Mouse (Mus musculus) limb, embryonic 15.5 days (tissue): ENCODE measurements around the gene Vmn2r115. TPM values are rescaled to one million over a fixed set of nuclear protein-coding genes. Genes with fewer than 3 reads are reported as not detected.
"Not testable (repeated sequence)": the region's sequence is repeated elsewhere in the genome, so short reads cannot be mapped to it uniquely, and the experiment has no call there.

Experiments used
- ATAC-seq: fragments of 200-750 bp; cut with Nextera tagmentation; 2 replicates; pipeline ENCODE4 v1.8.0; 2017; ENCODE audit warnings: low read depth, moderate TSS enrichment; ENCODE audit not compliant: insufficient number of reproducible peaks, low FRiP score, low TSS enrichment
- H3K27ac ChIP-seq: fragments of 300-500 bp; sonication (generic); 2 replicates; pipeline ENCODE4 v1.5.1; 2015; ENCODE audit warnings: moderate library complexity, mild to moderate bottlenecking, inconsistent platforms
- H3K27me3 ChIP-seq: fragments of 300-500 bp; sonication (generic); 2 replicates; pipeline ENCODE4 v1.6.1; 2015; ENCODE audit warnings: inconsistent platforms
- H3K36me3 ChIP-seq: fragments of 300-500 bp; sonication (generic); 2 replicates; pipeline ENCODE4 v1.6.1; 2015; ENCODE audit warnings: inconsistent platforms
- H3K4me1 ChIP-seq: fragments of 300-500 bp; sonication (generic); 2 replicates; pipeline ENCODE4 v1.6.1; 2015; ENCODE audit warnings: inconsistent platforms
- H3K4me2 ChIP-seq: fragments of 300-500 bp; sonication (generic); 2 replicates; pipeline ENCODE4 v1.6.1; 2015; ENCODE audit warnings: mild to moderate bottlenecking, inconsistent platforms
- H3K4me3 ChIP-seq: fragments of 300-500 bp; sonication (generic); 2 replicates; pipeline ENCODE4 v1.5.1; 2015; ENCODE audit warnings: mild to moderate bottlenecking, inconsistent platforms
- H3K9ac ChIP-seq: fragments of 300-500 bp; sonication (generic); 2 replicates; pipeline ENCODE4 v1.6.1; 2015; ENCODE audit warnings: inconsistent platforms
- H3K9me3 ChIP-seq: fragments of 300-500 bp; sonication (generic); 2 replicates; pipeline ENCODE4 v1.6.1; 2016; ENCODE audit warnings: inconsistent platforms
- WGBS: fragments of 180-500 bp; shearing (Covaris S2); methylation state at CpG from one replicate; pipeline ENCODE4 v1.1.7; 2015; 5-methylcytosine and 5-hydroxymethylcytosine counted together
- polyA plus RNA-seq: library from polyadenylated mRNA; unstranded; fragments of >200 nt; fragmentation: Nextera tagmentation; extraction: Ambion mirVana; gene quantifications from 2 replicates; pipeline ENCODE4 v1.2.1, GENCODE M21; 2015

The Vmn2r115 gene
- not detected in 2 replicates for polyA plus RNA-seq

DNA sequence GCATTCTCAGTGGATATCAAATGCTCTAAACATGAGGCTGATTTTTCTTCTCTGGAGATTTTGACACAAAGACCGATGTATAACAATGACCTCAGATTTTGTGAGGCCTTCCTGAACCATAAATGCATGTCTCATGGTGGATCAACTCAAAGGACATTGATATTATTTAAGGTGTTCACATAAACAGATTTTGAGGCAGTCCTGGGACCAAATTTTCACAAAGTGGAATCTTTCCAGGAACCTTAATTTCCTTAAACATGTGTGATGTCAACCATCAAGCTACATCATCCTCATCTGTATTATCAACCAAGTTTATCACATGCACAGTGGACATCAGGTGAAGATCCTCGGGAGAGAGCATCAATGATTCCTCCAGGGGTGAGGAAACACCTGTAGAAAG is at the start of gene Vmn2r115:
TSS of gene Vmn2r115 (plus strand) at position 301 of the 400 bp plus-strand sequence.
- not testable (repeated sequence) for ATAC-seq

DNA sequence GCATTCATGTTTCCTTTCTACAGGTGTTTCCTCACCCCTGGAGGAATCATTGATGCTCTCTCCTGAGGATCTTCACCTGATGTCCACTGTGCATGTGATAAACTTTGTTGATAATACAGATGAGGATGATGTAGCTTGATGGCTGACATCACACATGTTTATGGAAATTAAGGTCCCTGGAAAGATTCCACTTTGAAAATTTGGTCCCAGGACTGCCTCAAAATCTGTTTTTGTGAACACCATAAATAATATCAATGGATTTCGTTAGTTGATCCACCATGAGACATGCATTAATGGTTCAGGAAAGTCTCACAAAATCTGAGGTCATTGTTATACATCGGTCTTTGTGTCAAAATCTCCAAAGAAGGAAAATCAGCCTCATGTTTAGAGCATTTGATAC is 31.1 kb upstream of the Vmn2r115 start, which contains the start of gene Vmn2r114:
TSS of gene Vmn2r114 (minus strand) at position 101 of the 400 bp plus-strand sequence.
- 67% methylated on average over 2 of the region's 2 CpGs for WGBS

More for the DNA sequence above, at the start of gene Vmn2r115:
- WGBS, result 43% methylated on average over 2 of the region's 2 CpGs
- not testable (repeated sequence) for H3K4me2 ChIP-seq, H3K27me3 ChIP-seq, H3K36me3 ChIP-seq, H3K9me3 ChIP-seq, H3K9ac ChIP-seq, H3K27ac ChIP-seq, H3K4me3 ChIP-seq, H3K4me1 ChIP-seq

DNA sequence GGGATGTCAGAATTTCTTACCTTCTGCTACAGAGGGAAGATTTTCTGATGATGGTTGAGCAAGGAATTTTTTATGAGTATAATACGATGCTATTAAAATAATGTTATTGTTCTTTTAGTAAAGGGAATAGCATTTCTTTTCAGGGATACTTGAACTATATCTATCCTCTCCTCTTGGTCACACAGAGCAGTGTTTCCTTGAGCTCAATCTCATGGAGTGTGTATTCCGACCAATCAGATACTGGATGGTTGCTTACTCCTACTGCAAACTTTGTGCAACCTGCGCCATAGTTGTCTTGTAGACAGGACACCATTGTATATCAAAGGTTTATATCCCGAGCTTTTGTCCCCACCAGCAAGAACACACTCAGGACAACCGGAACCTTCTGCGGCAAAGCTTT is 12.9 kb upstream of the Vmn2r115 start:
- ATAC-seq, result no peak
- Histone ChIP-seq H3K9me3 (no peaks in the 10 kb centered on the region), H3K4me1 (no peaks in the 10 kb centered on the region), H3K4me2 (no peak overlapping the region), H3K27ac (no peak overlapping the region), H3K4me3 (no peak overlapping the region), H3K36me3 (no peaks in the 10 kb centered on the region), H3K9ac (no peak overlapping the region), H3K27me3 (no peaks in the 10 kb centered on the region)
- WGBS, result 71% methylated on average over 6 of the region's 6 CpGs

More for the DNA sequence above, 31.1 kb upstream of the Vmn2r115 start, which contains the start of gene Vmn2r114:
- not testable (repeated sequence) for H3K27ac ChIP-seq, H3K4me1 ChIP-seq, H3K27me3 ChIP-seq, H3K4me2 ChIP-seq, H3K9me3 ChIP-seq, H3K4me3 ChIP-seq, H3K36me3 ChIP-seq, H3K9ac ChIP-seq, ATAC-seq

DNA sequence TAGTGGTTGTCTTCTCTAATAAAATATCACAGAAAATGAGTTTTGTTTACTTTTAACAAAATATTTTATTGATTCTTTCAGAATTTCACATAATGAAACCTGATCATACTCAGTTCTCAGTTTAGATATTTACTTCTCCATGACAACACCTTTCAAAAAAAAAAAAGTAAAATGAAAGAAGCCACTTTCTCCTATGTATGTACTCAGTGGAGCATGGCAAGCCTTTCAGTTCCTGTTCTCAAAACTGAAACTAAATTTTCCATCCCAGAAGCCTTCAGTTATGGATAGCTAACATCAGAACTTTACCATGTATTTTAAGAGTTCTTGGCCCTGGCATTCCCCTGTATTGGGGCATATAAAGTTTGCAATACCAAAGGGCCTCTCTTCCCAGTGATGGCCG is 8.1 kb downstream of the Vmn2r115 start:
- no peak overlapping the region for H3K4me3 ChIP-seq
- no peak overlapping the region for H3K4me2 ChIP-seq
- no peak overlapping the region for H3K27ac ChIP-seq
- ATAC-seq, result no peak
- no peaks in the 10 kb centered on the region for H3K27me3 ChIP-seq
- no peaks in the 10 kb centered on the region for H3K4me1 ChIP-seq
- H3K9ac ChIP-seq, result no peak overlapping the region
- H3K9me3 ChIP-seq, result no peaks in the 10 kb centered on the region
- no peaks in the 10 kb centered on the region for H3K36me3 ChIP-seq
- WGBS, result 86% methylated on average over 1 of the region's 1 CpGs

GRCm38 (mm10) chr17:23384304-23384703 is 40.8 kb downstream of the Vmn2r115 start, which contains the start of gene Vmn2r116:
TSS of gene Vmn2r116 (plus strand) at chr17:23384604.
- not testable (repeated sequence) for H3K9ac ChIP-seq, H3K4me1 ChIP-seq, H3K27ac ChIP-seq, H3K36me3 ChIP-seq, H3K4me2 ChIP-seq, H3K27me3 ChIP-seq, ATAC-seq, H3K9me3 ChIP-seq, H3K4me3 ChIP-seq

Other genes starting within 250 kb of the Vmn2r115 start
- gene Zfp40, start 150.5 kb upstream of the Vmn2r115 start, polyA plus RNA-seq, result 11.6 TPM in 2 replicates
- 0.01 TPM in 1 of 2 replicates, not detected in the other for gene Vmn2r114, start 31.2 kb upstream of the Vmn2r115 start, polyA plus RNA-seq
- not detected in 2 replicates for gene Vmn2r116, start 40.9 kb downstream of the Vmn2r115 start, polyA plus RNA-seq
- gene Vmn2r117, start 136.0 kb downstream of the Vmn2r115 start, polyA plus RNA-seq, result not detected in 2 replicates
- 17.5 and 18.2 TPM in 2 replicates for gene Zfp213, start 220.5 kb downstream of the Vmn2r115 start, polyA plus RNA-seq